Mouse (Mus musculus) layer of hippocampus, postnatal 36 days (tissue): ENCODE measurements around the gene Rubcnl. TPM values are rescaled to one million over a fixed set of nuclear protein-coding genes. Genes with fewer than 3 reads are reported as not detected.

ENCODE experiments used
- DNase-seq, 2 experiments: peaks; one replicate each; pipeline ENCODE4 v3.0.0; 2022
- total RNA-seq, 2 experiments: library from RNA; stranded (reverse); gene quantifications; 2 replicates each; pipeline ENCODE4 v1.2.3; 2021

Gene Rubcnl
- total RNA-seq, 2 experiments from 2014 or later, result 0.85 to 1.3 TPM

DNA sequence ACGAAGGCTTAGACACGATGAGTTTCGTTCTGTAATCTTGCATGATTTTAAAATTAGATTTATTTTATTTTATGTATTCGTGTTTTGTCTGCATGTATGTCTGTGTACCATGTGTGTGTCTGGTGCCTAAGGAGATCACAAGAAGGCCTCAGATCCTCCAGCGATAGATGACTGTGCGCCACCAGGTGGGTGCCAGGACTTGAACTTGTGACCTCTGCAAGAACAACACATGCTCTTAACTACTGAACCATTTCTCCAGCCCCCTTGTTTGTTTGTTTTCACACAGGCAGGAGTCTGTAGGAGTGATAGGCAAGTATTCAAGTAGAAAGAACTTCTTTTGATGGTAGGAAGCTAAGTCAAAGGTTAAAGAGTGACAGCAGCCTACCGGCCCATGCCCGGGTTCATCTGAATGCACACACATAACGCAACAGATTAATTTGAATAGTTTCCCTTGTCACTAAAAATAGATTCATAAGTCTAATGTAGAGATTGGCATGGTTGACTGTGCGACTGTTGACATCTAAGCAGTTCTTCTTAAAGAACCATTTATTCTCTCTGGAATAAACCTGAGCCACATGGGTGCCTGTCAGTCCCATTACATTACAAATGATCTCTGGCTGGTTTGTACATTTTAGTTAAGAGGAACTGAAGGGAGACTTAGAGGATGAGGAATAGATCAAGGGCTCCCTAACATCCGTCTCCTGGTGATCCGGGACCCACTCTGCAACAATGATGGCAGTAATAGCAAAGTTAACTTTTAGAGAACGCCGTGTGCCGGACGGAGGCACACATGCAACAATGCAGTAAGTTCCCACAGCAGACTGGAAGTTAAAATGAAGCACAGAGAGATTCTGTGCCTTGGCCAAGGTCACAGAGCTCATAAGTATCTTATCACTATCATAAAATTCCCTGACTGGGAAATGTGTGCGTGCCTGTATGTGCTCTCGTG lies 2.3 kb downstream of the Rubcnl start:
- DNase-seq, result no peak

DNA sequence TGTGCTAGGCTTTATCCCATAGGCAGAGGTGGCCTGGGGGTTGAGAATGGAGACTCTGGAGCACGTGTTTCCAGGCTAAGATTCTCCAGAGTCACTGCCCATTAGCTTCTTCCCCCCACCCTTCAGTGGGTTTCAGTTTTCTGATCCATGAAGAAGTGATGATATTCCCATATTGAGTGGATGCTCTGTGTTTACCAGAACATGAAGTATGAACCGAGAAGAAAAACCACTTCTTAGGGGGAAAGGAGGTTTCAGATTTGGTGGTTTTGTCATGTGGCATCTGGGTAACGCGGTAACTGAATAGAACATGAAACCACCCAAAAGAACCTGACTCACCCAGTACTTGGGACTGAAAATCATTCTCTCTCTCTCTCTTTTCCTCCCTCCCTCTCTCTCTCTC lies 3.0 kb downstream of the Rubcnl start:
- DNase-seq, result no peak

- no peak for DNase-seq
Observed at GRCm38 (mm10) chr14:75020581-75021253, 4.9 kb downstream of the Rubcnl start.

GRCm38 (mm10) chr14:75022522-75022921 lies 6.7 kb downstream of the Rubcnl start:
- DNase-seq, result no peak

DNA sequence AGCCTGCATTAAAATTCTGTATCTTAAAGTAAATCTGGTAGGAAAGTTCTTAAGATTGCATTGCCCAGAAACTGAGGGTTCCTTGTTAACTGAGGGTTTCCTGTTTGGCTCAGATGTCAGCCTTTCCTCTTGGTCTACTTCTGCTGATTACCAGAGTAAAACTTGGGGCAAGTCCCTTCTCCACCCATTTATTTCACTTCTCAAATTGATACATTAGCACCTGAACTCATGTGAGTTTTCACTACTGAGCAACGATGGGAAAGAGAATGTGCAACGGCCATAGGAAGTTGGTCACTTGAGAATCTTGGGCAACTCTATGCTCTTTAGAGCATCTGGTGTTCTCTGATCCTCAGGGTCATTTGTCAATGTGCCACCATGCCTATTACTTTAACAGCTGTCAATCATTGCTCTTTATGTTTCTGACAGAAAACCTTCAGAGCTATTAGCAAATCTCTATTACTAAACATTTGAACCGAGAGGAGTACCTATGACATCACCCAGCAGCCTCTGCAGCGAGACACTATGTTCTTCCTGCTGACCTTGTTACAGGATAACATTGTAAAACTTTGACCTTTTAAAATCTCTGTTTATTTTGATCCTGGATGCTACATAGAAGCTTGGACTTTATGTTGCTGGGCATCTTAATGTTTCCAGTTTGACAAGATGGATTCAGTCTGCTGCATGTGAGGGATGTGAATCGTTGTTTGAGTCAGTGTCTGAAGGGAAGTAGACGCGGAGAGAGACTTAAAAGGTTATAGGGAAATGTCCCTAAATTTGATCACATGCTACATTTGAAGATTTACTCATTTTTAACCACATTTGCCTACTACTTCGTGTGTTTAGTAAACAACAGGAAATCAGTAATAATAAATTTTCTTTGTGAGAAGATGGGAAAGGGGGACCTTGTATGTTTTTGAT lies 9.2 kb downstream of the Rubcnl start:
- DNase-seq, result no peak

GRCm38 (mm10) chr14:75030764-75031163 lies 14.9 kb downstream of the Rubcnl start:
- DNase-seq, result no peak

DNA sequence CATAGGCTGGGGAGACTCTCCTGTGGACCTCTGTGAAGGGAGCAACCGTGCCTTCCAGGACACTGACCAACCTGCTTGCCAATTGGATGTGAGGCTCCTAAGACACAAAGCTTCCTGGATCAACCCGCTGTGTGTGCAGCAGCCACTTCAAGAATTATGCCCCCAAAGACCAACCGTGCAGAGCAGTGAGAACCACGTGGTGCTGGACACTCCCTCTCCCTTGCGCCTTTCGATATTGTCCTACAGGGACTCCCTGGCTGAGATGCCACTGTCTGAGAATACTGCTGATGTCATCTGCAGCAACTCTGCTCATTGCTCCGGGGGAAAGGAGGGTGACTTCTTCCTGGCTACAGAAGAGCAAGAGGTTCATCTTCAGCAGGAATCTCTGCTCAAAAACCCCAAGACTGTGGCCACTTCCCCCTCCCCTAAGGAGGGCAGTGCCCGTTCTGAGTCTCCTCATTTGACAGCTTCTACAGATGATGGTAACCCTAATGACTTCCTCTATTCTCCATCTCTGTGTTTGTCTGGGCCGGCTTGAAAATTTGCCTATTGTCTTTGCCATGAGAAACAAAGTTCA lies 16.3 kb downstream of the Rubcnl start:
- DNase-seq, result no peak

DNA sequence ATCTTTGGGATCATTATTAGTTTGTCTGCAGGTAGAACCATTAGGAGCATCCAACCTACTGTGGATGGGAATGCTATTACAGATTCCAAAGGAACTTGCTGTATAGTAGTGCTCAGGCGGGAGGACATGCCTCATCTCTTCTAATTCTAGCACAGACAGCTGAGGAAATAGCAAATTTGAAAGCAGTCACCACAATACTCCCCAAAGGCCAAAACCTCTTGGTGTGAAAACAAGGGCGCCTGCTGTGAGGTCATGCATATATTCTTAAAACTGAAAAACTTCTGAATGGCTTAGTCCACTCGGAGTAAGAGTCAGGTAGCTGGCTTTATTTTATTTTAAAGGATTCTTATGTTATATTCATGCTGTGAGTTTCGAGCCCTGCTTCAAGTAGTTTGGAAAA lies 16.9 kb downstream of the Rubcnl start:
- DNase-seq, result no peak

- no peak for DNase-seq
Observed at GRCm38 (mm10) chr14:75034240-75034639, 18.4 kb downstream of the Rubcnl start.

DNA sequence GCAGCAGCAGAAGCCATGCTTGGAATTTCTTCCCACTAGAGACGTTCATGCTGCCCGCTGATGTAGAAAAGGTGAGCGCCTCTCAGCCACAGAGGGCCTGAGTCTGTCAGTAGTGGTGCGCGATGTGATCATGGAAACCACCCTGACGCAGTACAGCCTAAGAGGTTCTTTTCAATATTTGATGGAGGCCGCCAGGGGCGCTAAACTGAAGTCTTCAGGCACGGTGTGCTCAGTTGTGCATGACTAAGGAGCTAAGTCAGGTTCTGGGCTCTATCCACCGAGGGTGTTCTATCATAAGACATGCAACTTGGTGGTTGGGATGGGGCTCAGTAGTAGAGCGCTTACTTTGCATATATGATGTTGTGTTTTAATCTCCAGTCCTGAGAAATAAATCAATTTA lies 19.6 kb downstream of the Rubcnl start:
- DNase-seq, result no peak

- no peak for DNase-seq
Observed at GRCm38 (mm10) chr14:75045184-75045583, 29.4 kb downstream of the Rubcnl start.

DNA sequence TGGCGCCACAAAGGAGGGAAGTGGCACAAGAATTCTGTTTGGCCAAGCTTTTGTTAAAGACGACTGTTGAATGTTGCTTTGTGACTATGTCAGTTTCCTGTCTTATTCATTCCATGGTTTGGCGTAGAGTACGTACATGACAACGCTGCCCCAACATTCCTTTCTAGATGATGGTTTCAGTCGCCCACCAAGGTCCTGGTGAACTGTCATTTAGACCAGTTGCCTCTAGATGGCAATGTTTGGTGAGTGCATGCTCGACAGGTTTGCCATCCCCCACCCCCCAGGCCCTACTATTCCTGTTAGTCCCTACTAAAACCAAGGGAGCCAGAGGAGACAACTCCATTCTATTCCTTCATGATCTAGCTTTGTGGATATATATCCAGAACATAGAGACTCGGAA lies 36.6 kb downstream of the Rubcnl start:
- DNase-seq, result no peak

DNA sequence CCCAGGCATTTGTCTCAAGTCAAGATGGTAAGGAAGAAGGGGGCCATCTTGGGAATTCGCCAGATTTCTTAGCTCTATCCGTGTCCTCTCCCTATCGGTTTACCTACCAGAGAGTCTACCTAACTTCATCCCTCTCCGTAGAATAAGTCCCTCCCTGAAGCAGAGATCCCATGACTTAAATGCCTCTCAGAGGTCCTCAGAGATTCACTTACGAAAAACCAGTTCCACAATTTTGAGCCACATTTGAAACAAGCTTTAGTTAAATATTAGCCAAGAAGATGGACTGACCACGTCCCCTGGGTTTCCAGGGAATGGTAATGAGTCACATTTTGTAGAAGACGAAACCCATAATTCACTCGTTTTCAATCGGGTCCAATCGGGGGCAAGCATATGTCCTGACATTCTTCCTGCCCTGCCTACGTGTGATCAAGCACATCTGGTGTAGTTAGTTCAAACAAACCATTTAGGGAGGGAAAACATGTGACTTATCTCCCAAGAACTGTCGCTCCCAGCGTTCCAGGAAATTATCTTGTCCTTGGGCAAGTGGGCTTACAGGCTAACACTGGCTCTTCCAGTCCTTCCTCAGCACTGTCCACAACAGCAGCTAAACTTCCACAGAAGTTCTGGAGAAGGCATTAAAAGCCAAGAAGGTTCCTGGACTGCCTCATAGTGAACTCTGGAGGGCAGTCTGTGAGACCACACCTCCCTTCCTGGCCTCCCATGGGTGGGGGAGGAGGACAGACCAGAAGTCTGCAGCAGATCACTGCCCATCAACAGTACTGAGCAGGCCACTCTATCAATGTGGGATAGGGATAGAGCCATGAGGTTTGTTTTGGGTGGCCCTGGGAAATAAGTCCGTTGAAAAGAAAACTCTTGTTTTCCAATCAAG lies 38.9 kb downstream of the Rubcnl start:
- DNase-seq, result no peak

- no peak for DNase-seq
Observed at GRCm38 (mm10) chr14:75056861-75057431, 41.1 kb downstream of the Rubcnl start.

DNA sequence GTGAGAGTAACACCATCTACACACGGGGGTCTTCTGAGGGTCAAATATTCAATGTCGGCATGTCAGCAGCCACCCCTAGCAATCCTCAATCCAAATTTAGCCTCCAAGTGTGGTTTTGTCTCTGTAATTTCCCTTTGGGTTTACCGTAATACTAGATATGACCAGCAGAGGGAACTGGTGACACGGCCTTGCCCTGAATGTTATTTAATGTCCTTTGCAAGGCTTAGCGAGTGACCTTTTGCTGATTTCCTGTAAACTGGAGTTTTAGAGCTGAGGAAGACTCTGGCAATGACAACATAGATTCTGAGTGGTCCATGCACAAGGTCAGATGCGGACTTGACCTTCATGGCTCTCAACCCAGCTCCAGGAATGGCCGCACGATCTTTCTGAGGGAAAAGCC lies 44.7 kb downstream of the Rubcnl start:
- no peak for DNase-seq

DNA sequence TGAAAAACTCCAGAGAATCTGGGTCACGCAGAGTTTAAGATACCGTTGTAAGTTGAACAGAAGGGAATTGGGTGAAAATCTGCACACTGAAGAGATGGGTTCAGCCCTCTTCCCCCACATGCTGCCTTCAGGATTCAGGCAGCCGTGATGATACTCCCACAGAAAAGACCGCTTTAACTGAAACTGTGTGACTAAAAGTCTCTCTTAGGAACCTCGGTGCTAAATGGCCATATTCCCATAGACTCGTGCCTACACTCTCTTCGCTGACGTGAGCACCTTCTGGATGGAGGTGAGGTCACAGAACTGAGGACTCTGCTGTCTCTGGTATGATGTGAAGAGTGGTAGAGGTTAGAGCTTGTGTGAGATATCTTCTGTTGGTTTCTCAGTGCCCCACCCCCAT lies 48.1 kb downstream of the Rubcnl start:
- no peak for DNase-seq

- DNase-seq, result no peak
Observed at GRCm38 (mm10) chr14:75064520-75064919, 48.7 kb downstream of the Rubcnl start.

DNA sequence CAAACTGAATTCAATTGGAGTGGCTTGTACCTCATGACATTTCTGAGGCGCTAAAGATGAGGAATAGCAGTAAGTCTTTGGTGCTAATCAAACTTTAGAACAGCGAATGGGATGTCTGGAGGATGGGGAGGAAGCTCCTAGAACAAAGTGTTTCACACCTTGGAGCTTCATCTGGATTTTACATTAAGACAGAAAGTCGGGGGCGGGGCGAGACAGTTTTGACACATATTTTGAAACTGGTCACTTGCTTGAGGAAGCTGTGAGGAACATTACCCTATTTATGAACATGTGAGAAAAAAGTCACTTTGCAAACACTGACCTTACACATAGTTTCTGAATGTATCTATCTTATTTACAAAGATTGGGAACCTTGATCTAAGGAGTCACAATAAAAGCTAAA lies 49.4 kb downstream of the Rubcnl start:
- DNase-seq, result no peak

DNA sequence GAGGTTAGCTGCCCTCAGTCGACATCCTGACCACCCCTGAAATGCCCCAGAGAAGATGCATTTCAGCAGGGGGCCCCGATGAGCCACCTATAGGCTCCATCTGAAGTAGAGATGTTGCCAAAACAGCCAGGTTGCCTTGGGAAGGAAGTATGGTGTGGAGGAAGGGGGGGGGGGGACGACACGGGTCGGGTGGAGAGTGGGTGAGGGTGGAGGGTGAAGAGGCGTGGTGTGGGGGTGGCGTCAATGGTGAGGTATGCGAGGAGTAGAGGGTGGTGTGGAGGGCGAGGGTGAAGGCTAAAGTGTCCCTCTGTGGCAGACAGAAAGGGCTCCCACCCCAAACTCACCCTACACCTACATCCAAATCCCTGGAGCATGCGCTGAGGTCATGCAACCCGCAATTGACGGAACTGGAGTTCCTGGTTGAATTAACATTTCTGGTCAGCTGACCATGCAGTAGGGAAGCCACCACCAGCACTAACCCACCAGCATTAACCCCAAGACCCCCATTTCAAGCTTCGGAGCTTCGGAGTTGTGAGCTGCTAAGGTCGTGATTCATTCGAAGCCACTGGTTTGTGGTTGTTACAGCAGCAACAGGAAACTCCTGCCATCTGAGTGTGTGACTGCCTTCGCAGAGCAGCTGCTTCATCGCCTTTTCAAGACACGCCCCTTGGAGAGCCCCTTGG lies 52.7 kb downstream of the Rubcnl start:
- no peak for DNase-seq

- no peak for DNase-seq
Observed at GRCm38 (mm10) chr14:75069356-75069979, 53.6 kb downstream of the Rubcnl start.
